ENCODE assay signal across 28 mouse cellular contexts in genomic region chr14:86069329-86069728, GRCm38 (mm10).
"Had no signal": no experiment of that assay in that cellular context is flagged by ENCODE, and none has a peak within 500 bp of the region (broad histone marks: within the 10 kb centered on the region; RNA-seq: fewer than 3 reads in every experiment).

No protein-coding gene starts in this region.

- H3K27me3 ChIP-seq: embryonic facial prominence, embryonic 12.5 days; embryonic facial prominence, embryonic 13.5 days; embryonic facial prominence, embryonic 15.5 days; forebrain, embryonic 12.5 days; forebrain, embryonic 13.5 days; forebrain, embryonic 15.5 days had no signal

- H3K4me2 ChIP-seq: embryonic facial prominence, embryonic 12.5 days; embryonic facial prominence, embryonic 13.5 days; embryonic facial prominence, embryonic 15.5 days; forebrain, embryonic 12.5 days; forebrain, embryonic 13.5 days; forebrain, embryonic 15.5 days had no signal

- H3K9me3 ChIP-seq: embryonic facial prominence, embryonic 10.5 days; embryonic facial prominence, embryonic 12.5 days; embryonic facial prominence, embryonic 13.5 days; embryonic facial prominence, embryonic 15.5 days; forebrain, embryonic 10.5 days; forebrain, embryonic 12.5 days; forebrain, embryonic 13.5 days; forebrain, embryonic 15.5 days had no signal

- H3K4me1 ChIP-seq: embryonic facial prominence, embryonic 10.5 days; embryonic facial prominence, embryonic 12.5 days; forebrain, embryonic 10.5 days; forebrain, embryonic 12.5 days; forebrain, embryonic 13.5 days had no signal

- ATAC-seq: forebrain, embryonic 13.5 days; forebrain, embryonic 14.5 days; forebrain, embryonic 15.5 days; forebrain, embryonic 16.5 days; forebrain, postnatal 0 days had no signal

- DNase-seq: cerebellum, adult 18-20 months; cerebellum, adult 2 months; cerebellum, adult 8-10 months; cerebellum, adult 9-10 months; cerebellum, adult 9-11 months; cerebellum, postnatal 10 days; cerebellum, postnatal 14 days; cerebellum, postnatal 25 days; cerebellum, postnatal 36 days; embryo, embryonic 11 days; forebrain, postnatal 0 days; gastrocnemius, adult 2 months; gastrocnemius, postnatal 10 days; gastrocnemius, postnatal 14 days; gastrocnemius, postnatal 25 days; gastrocnemius, postnatal 36 days; heart, adult 11 months had no signal

- H3K4me3 ChIP-seq: embryonic facial prominence, embryonic 10.5 days; embryonic facial prominence, embryonic 12.5 days; embryonic facial prominence, embryonic 13.5 days; embryonic facial prominence, embryonic 15.5 days; erythroblast, embryonic 14.5 days; forebrain, embryonic 10.5 days; forebrain, embryonic 12.5 days; forebrain, embryonic 13.5 days; forebrain, embryonic 15.5 days; gastrocnemius, adult 2 months had no signal

- H3K9ac ChIP-seq: embryonic facial prominence, embryonic 12.5 days; embryonic facial prominence, embryonic 13.5 days; embryonic facial prominence, embryonic 15.5 days; forebrain, embryonic 12.5 days; forebrain, embryonic 13.5 days; forebrain, embryonic 15.5 days; forebrain, postnatal 0 days had no signal

- H3K36me3 ChIP-seq: embryonic facial prominence, embryonic 10.5 days; embryonic facial prominence, embryonic 12.5 days; embryonic facial prominence, embryonic 13.5 days; embryonic facial prominence, embryonic 15.5 days; forebrain, embryonic 10.5 days; forebrain, embryonic 12.5 days; forebrain, embryonic 15.5 days had no signal

- H3K27ac ChIP-seq: embryonic facial prominence, embryonic 10.5 days; embryonic facial prominence, embryonic 12.5 days; embryonic facial prominence, embryonic 13.5 days; embryonic facial prominence, embryonic 15.5 days; forebrain, embryonic 10.5 days; forebrain, embryonic 12.5 days; forebrain, embryonic 13.5 days; forebrain, embryonic 15.5 days; gastrocnemius, adult 2 months had no signal
